Mouse (Mus musculus): ENCODE data around the gene 1700037H04Rik.

Gene 1700037H04Rik

GRCm38 (mm10) chr2:131145536-131145935 is 14.3 kb downstream of the 1700037H04Rik start:
- no peak for DNase-seq

GRCm38 (mm10) chr2:131145121-131145520 is 14.8 kb downstream of the 1700037H04Rik start:
- no peak for DNase-seq

- DNase-seq = peak; percentile 92
Observed at GRCm38 (mm10) chr2:131143007-131143780, 16.7 kb downstream of the 1700037H04Rik start.

DNA sequence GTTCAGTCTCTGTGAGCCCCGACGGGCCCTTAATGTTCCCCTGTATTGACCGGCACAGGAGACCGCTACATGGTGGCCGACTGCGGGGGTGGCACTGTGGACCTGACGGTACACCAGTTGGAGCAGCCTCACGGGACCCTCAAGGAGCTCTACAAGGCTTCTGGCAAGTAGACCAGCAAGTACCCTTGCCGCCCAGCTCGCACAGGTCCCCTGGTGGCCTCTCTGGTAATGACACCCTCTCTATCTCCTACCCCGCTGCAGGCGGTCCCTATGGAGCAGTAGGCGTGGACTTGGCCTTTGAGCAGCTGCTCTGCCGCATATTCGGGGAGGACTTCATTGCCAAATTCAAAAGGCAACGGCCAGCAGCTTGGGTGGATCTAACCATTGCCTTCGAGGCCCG is 17.3 kb downstream of the 1700037H04Rik start:
- DNase-seq = peak; percentile 98

DNA sequence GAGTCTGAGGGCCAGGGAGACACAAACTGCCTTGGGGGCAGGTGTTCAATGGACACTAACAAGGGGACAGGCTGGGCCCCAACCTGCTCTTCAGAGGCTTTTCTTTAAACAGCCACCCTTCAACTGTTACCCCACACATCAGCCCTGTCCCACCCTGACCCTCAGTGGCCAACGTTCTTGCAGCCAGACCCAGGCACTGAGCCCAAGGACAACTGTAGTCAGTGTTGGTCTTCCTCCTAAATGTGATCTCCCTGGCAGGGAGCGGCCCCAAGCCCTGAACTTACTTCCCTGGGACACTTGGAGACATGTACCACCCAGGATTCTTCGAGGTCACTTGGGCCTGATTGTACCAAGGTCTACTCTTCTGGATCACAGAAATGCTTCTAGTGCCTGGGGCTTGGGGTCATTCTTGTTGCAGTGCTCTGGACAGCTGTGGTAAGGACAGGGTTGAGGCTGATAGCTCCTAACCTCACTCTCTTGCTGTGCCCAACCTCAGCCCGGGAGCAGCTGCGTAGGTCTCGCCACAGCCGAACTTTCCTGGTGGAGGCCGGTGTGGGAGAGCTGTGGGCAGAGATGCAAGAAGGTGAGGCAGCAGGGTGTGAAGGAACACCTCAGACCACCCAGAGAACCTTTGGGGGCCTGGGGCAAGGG is 18.4 kb downstream of the 1700037H04Rik start:
- DNase-seq = peak; percentile 89

DNA sequence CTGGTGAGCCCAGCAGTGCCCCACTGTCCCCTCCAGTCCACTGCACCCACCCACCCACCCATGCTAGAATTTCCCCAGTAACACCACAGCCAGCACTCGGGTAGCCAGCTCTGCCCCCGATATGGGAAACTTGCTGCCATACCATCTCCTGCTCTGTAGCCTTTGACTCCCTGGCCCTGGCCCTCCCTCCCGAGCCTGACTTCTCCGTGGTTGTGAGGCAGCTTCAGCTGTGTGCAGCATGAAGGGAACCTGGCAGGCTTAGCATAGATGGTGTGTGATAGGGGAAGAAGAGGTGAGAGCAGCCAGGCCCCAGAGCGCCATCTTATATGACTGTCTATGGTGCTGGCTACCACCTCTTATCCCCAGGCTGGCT is 19.4 kb downstream of the 1700037H04Rik start:
- no peak for DNase-seq

DNA sequence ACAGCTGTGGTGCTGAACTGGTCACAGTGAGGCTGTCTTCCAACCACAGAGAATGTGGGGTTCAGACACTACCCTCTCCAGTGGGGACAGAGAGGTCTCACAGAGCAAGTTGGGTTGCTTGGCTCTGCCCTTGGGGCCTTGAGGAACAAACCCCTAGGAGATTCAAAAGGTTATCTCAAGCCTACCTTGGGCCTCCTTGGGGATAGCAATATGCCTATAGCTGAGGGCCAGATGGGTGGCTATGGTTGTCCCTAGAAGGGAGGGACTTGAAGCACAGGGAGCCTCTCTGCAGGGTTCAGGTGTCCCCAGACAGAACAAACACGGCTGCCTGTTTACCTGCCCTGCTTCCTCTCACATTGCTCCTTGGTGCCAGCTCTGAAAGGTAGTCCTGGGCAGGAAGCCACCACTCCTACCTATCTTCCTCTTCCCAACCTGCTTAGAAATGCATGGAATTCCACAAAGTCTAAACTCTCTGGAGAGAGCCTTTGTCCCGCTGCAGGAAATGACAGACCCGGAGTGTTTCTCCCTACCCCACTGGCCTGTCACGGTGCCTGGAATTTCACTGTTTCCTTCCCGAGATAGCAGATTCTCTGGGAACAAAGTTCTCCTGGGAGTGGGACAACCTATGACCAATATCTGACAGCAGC is 19.9 kb downstream of the 1700037H04Rik start:
- peak; percentile 99 for DNase-seq

DNA sequence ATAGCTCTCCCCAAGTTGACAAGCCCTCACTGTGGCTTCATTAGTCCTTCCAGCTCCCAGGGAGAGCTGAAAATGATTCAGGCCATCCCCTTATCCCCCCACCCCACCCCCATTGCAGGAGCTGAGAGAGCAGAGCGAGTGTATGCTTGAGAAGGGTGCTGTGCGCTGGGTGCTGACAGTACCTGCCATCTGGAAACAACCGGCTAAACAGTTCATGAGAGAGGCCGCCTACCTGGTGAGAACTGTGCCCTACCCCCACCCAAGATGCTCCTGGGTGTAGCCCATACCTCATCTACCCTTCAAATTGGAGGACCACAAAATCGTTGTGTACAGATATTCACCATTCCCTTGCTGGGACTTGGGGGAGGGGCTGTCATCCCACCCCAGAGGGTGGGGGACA is 20.6 kb downstream of the 1700037H04Rik start:
- DNase-seq = peak; percentile 89

DNA sequence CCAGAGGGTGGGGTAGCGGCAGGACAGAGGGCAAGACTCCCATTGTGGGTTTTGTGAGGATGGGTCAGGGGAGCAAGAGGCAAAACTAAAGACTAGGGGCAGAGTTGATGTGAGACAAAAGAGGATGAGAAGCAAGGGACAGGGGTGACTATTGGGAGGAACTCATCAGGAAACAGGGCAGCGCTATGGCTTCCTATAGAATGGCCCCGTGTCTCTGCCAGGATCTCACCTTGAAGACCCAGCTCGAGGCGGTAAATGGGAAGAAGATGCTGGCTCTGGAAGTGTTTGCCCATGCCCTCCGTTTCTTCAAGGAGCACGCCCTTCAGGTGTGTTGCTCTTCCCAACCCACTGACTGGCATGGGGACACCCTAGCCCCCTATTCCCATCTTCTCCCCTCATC is 21.1 kb downstream of the 1700037H04Rik start:
- DNase-seq = peak; percentile 88

DNA sequence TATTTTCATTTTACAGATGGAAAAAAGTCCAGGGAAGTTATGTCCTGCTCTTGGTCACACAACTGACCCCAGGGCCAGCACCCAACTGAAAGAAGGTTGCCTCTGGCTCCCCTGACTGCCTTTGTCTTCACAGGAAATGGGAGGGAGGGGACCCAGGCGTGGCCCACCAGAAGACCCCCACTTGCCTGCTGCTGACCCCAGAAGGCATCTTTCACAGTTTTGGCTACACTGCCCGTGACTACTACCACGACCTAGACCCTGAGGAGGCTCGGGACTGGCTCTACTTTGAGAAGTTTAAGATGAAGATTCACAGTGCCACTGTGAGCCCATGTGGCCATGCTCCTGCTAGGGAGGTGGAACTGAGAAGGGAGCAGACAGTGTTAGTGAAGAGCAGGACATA is 21.6 kb downstream of the 1700037H04Rik start:
- DNase-seq = peak; percentile 90

GRCm38 (mm10) chr2:131135521-131136139 is 24.3 kb downstream of the 1700037H04Rik start:
- peak; percentile 88 for DNase-seq

DNA sequence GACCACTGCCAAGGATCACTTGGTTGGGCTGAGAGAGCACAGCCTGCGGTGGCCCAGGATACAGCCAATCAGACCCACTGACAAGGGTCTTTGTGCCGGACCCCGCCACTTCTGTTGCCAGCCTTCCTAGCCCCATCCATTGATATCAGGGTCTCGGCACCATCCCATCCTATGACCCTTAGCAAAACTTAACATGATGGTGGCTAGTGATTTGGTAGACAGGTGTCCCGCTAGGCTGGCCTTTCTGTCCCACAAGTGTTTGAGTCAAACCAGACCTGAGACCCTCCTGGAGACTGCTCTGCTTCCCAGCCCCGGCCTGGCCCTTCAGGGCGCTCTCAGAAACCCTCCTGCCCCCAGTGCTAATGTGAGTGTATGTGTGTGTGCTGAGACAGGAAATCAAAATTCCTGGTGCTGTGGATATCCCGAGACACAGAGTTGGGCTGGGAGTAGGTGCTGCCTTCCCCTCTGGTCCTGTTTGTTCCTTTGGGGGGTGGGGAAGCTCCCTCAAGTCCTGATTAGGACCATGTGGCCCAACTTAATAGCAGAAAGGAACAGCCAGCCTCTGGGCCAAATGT is 25.0 kb downstream of the 1700037H04Rik start:
- peak; percentile 94 for DNase-seq

DNA sequence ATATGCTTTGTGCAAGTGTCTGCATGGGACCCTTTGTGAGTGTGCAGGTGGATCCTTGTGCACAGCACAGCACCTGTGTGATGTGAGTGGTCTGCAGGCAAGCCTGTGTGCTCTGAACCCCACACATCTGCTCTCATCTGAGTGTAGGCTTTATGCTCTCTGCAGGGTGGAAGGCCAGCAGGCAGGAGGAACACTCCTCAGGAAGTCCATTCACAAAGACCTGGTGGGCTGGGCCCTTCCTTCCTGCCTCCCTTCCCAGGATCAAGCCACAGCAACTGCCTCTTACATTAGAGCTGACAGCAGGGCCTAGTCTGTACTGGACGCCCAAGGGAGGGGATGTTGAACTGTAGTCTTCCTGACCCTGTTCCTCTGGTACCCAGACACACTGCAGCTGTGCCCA is 25.5 kb downstream of the 1700037H04Rik start:
- DNase-seq = peak; percentile 99

- DNase-seq = peak; percentile 85
Observed at GRCm38 (mm10) chr2:131132930-131133547, 26.8 kb downstream of the 1700037H04Rik start, which contains the start of gene Gm11037. Gene Gm11037, plus strand, starts transcription at chr2:131133497.

GRCm38 (mm10) chr2:131132111-131132888 is 27.6 kb downstream of the 1700037H04Rik start:
- DNase-seq = peak; percentile 80

DNA sequence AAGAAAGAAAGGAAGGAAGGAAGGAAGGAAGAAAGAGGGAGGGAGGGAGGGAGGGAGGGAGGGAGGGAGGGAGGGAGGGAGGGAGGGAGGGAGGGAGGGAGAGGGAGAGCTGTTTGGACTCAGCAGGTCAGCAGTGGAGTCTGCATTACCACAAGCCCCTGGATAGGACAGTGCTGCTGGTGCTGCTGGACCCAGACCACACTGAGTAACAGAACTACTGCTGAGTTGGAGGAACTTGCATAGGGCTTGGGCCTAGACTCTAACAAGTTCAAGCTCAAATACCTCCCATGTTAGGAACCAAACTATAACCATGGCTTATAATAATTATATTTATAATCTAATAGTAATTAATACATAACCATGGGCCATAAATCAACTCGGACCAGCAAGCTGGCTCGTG is 29.0 kb downstream of the 1700037H04Rik start:
- DNase-seq = peak; percentile 75

- peak; percentile 97 for DNase-seq
Observed at GRCm38 (mm10) chr2:131129836-131130235, 30.0 kb downstream of the 1700037H04Rik start.

GRCm38 (mm10) chr2:131128636-131129157 is 31.2 kb downstream of the 1700037H04Rik start:
- DNase-seq = peak; percentile 78

- DNase-seq = peak; percentile 98
Observed at GRCm38 (mm10) chr2:131128211-131128610, 31.7 kb downstream of the 1700037H04Rik start.

- peak; percentile 99 for DNase-seq
Observed at GRCm38 (mm10) chr2:131127161-131127730, 32.6 kb downstream of the 1700037H04Rik start, which contains the start of gene Hspa12b. Gene Hspa12b, plus strand, starts transcription at chr2:131127280.
